Mouse (Mus musculus) hindbrain, embryonic 14.5 days (tissue): ENCODE data around the gene Gm20075. TPM values are rescaled to one million over a fixed set of nuclear protein-coding genes. Genes with fewer than 3 reads are reported as not detected.

Experiments used
- polyA plus RNA-seq: library from polyadenylated mRNA; unstranded; fragments of >200 nt; fragmentation: Nextera tagmentation; extraction: Ambion mirVana; gene quantifications from 2 replicates; pipeline ENCODE4 v1.2.1, GENCODE M21; 2014

Gm20075 gene
- polyA plus RNA-seq, 1 experiment from 2014 or later, result 27.0 TPM

Other genes with a start within 250 kb of the Gm20075 start
- gene Iqgap2, start 189.5 kb downstream of the Gm20075 start, polyA plus RNA-seq, result 3.8 and 4.4 TPM in 2 replicates
- 0.26 and 0.63 TPM in 2 replicates for gene Gm17190, start 678 bp upstream of the Gm20075 start, polyA plus RNA-seq
- 50.2 and 55.7 TPM in 2 replicates for gene Sv2c, start 51.2 kb upstream of the Gm20075 start, polyA plus RNA-seq